Mouse (Mus musculus) spleen, adult 2 months (tissue): Measurements from ENCODE around the gene D130040H23Rik.
"Not testable (repeated sequence)": the region's sequence is repeated elsewhere in the genome, so short reads cannot be mapped to it uniquely, and the experiment has no call there.

ENCODE experiments used
- CTCF ChIP-seq: fragments of 200-500 bp; IDR thresholded peaks from 2 replicates; pipeline ENCODE4 v1.5.1; 2011; ENCODE audit warnings: mild to moderate bottlenecking, inconsistent platforms; ENCODE audit not compliant: insufficient read depth, insufficient read length, insufficient replicate concordance; ENCODE audit errors: extremely low read depth
- POLR2A ChIP-seq: fragments of 200-500 bp; IDR thresholded peaks from 2 replicates; pipeline ENCODE4 v1.6.1; 2011; ENCODE audit warnings: low read depth, low read length, inconsistent platforms

DNA sequence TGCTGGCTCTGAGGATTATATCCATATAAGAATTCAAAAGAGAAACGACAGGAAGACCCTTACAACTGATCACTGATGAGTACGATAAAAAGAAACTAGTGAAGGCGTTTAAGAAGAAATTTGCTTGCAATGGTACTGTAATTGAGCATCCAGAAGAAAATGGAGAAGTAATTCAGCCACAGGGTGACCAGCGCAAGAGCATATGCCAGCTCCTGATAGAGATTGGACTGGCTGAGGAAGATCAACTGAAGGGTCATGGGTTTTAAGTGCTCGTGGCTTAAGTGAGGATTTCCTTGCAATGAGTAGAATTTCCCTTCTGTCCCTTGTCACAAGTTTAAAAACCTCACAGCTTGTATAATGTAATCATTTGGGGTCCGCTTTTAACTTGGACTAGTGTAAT is 58.4 kb downstream of the D130040H23Rik start:
- TF ChIP-seq CTCF, POLR2A: not testable (repeated sequence)
